Mouse (Mus musculus): ENCODE results near the gene Cntnap2. TPM values are rescaled to one million over a fixed set of nuclear protein-coding genes. Genes with fewer than 3 reads are reported as not detected.

Gene Cntnap2
- polyA plus RNA-seq, 1 experiment from 2014 or later: 1.1 TPM

DNA sequence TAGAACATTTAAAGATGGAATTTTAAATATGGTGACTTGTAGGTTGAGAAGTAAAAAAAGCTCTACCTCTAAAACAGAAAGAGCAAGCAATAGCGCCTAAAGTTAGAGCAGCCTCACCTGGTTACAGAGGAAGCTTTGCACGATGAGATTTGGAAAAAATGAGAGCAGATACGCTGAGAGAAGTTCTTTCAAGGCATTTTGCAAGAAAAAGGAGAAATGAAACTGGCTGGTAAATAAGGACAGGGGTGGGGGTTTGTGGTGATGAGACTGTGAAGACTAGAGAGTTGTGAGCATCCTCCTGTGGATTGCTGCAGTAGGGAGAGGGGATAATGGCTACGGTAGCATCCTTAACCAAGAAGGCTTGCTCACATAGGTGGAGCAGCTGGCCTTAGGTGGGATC is 1953.8 kb downstream of the Cntnap2 start:
- ATAC-seq (ENCODE audit: low read depth): no peak
- H3K36me3 ChIP-seq (ENCODE audit: control insufficient read depth, insufficient read depth, low read length): no peaks in the 10 kb centered on the region

DNA sequence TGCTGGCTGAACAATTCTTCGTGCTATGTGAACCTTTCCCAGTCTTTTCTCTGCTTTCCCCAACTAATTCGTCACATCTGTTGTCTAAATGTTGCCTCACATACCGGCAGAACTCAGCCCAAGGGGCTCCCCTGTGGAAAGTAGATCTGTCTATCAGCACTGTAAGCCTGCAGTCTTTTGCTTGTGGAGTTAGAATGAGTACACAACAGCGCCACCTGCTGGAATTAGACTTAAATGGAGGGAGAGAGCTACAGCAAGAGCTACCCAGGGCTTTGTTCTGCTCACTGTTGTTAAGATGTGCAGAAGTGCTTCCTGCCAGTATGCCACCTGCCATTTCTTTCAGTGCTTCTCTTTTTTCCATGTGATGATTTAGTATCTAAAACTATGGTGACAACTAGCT is 1954.4 kb downstream of the Cntnap2 start:
- Histone ChIP-seq H3K27ac (ENCODE audit: low read length) (no peak overlapping the region), H3K9me3 (ENCODE audit: control insufficient read depth, low read length) (no peaks in the 10 kb centered on the region), H3K27me3 (ENCODE audit: control insufficient read depth, insufficient read depth, low read depth, low read length) (no peaks in the 10 kb centered on the region), H3K4me3 (ENCODE audit: low read length) (no peak overlapping the region), H3K9ac (ENCODE audit: low read length) (no peak overlapping the region), H3K4me2 (ENCODE audit: low read depth, low read length) (no peak overlapping the region), H3K36me3 (ENCODE audit: control insufficient read depth, insufficient read depth, low read length) (no peaks in the 10 kb centered on the region), H3K4me1 (replicated peaks; ENCODE audit: control insufficient read depth, insufficient read depth, low read length) (no peaks in the 10 kb centered on the region)
- WGBS: 5% methylated on average over 4 of the region's 4 CpGs
- ATAC-seq (ENCODE audit: low read depth): no peak; the same call in 1 of the 2 replicates

More for the DNA sequence above, 1953.8 kb downstream of the Cntnap2 start:
- H3K4me2 ChIP-seq (ENCODE audit: low read depth, low read length): no peak overlapping the region
- no peaks in the 10 kb centered on the region for H3K4me1 ChIP-seq (replicated peaks; ENCODE audit: control insufficient read depth, insufficient read depth, low read length)
- WGBS: 82% methylated on average over 4 of the region's 4 CpGs
- no peaks in the 10 kb centered on the region for H3K9me3 ChIP-seq (ENCODE audit: control insufficient read depth, low read length)
- no peak overlapping the region for H3K27ac ChIP-seq (ENCODE audit: low read length)
- no peaks in the 10 kb centered on the region for H3K27me3 ChIP-seq (ENCODE audit: control insufficient read depth, insufficient read depth, low read depth, low read length)
- no peak overlapping the region for H3K4me3 ChIP-seq (ENCODE audit: low read length)
- no peak overlapping the region for H3K9ac ChIP-seq (ENCODE audit: low read length)

DNA sequence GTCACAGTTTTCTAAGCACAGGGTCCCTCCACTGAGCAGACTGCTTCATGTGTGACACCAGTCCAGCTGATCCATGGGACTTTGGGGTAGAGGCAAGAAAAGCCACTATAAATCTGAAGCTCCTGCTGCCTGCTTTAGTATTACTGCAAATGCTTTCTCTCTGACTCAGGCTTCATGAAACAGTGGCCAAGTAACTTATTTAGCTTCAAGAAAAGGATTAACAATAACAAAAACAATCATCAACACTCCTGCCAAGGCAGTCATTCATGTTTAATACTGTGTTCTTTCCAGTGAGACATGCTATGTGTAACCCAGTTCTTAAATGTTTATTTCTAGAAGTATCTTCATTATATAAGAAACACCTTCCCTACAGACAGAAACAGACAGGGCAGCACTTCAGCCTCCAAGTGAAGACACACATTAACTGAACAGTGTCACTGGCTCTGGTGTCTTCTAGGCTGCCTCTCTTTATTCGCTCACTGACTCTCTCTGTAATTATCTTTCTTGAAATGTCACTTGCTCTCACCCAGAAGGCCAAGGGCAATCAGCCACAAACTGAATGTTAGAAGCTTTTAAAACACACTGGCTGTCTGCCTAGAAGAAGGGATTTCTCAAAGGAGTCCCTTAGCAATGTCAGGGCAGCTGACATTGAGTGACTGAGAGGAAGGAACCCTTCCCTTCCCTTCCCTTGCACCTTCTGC is 1955.9 kb downstream of the Cntnap2 start:
- H3K4me1 ChIP-seq (replicated peaks; ENCODE audit: control insufficient read depth, insufficient read depth, low read length): no peaks in the 10 kb centered on the region
- H3K27me3 ChIP-seq (ENCODE audit: control insufficient read depth, insufficient read depth, low read depth, low read length): no peaks in the 10 kb centered on the region
- H3K4me3 ChIP-seq (ENCODE audit: low read length): no peak overlapping the region
- H3K4me2 ChIP-seq (ENCODE audit: low read depth, low read length): no peak overlapping the region
- H3K9ac ChIP-seq (ENCODE audit: low read length): no peak overlapping the region
- ATAC-seq (ENCODE audit: low read depth): no peak
- no peaks in the 10 kb centered on the region for H3K36me3 ChIP-seq (ENCODE audit: control insufficient read depth, insufficient read depth, low read length)
- no peaks in the 10 kb centered on the region for H3K9me3 ChIP-seq (ENCODE audit: control insufficient read depth, low read length)
- WGBS: 66% methylated on average over 1 of the region's 1 CpGs
- H3K27ac ChIP-seq (ENCODE audit: low read length): no peak overlapping the region

DNA sequence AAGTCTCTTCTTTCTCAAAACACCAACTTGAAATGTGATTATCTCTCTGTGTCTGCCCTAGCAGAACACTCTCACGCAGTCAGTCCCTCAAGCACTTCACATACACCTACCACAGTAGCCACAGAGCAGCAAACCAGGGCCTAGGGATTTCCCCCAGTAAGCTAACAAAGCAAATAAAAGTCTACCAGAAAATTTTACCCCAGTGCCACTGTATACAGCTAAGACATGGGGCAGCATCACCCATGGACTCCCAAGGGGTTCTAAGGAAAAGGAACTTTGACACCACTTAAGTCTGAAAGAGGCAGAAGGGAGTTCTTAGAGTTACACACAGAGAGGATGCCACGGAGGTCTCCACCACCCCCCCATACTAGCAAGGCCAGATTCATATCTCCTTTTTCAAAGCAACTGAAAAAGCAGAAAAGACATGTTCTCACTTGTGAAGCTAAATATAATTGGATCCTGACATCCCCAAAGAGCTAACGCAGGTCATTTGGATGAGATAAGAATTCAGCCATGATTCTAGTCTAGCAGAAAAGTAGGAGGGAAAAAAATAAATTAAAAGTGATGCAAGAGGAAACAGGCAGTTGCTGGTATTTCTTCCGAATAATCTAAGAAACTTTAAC is 1967.0 kb downstream of the Cntnap2 start:
- ATAC-seq (ENCODE audit: low read depth): no peak
- Histone ChIP-seq H3K4me3 (ENCODE audit: low read length) (no peak overlapping the region), H3K9ac (ENCODE audit: low read length) (no peak overlapping the region), H3K4me1 (replicated peaks; ENCODE audit: control insufficient read depth, insufficient read depth, low read length) (no peaks in the 10 kb centered on the region), H3K27ac (ENCODE audit: low read length) (no peak overlapping the region), H3K9me3 (ENCODE audit: control insufficient read depth, low read length) (no peaks in the 10 kb centered on the region), H3K36me3 (ENCODE audit: control insufficient read depth, insufficient read depth, low read length) (no peaks in the 10 kb centered on the region), H3K27me3 (ENCODE audit: control insufficient read depth, insufficient read depth, low read depth, low read length) (no peaks in the 10 kb centered on the region), H3K4me2 (ENCODE audit: low read depth, low read length) (no peak overlapping the region)
- WGBS: 59% methylated on average over 4 of the region's 4 CpGs

DNA sequence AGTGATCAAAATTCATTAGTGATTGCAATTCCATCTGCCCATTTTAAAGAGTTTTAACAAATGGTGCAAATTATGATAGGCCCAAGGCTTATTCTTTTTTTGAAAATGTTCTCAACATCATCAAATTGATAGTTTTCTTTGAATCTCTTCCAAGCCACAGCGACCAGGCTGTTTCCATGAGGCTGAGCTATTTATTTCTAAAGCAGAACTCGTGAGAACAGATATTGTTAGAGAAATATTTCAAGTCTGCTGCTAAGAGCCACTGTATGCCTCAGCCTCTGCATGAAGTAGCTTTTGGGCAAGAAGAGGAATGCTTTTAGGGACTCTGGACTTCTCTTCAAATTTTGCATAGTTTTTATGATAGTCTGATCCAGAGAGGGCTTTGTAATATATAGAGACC is 1972.2 kb downstream of the Cntnap2 start:
- Histone ChIP-seq H3K4me3 (ENCODE audit: low read length) (no peak overlapping the region), H3K4me1 (replicated peaks; ENCODE audit: control insufficient read depth, insufficient read depth, low read length) (no peaks in the 10 kb centered on the region), H3K27ac (ENCODE audit: low read length) (no peak overlapping the region), H3K36me3 (ENCODE audit: control insufficient read depth, insufficient read depth, low read length) (no peaks in the 10 kb centered on the region), H3K27me3 (ENCODE audit: control insufficient read depth, insufficient read depth, low read depth, low read length) (no peaks in the 10 kb centered on the region), H3K9ac (ENCODE audit: low read length) (no peak overlapping the region), H3K4me2 (ENCODE audit: low read depth, low read length) (no peak overlapping the region), H3K9me3 (ENCODE audit: control insufficient read depth, low read length) (no peaks in the 10 kb centered on the region)
- no peak for ATAC-seq (ENCODE audit: low read depth)
- WGBS: 56% methylated on average over 2 of the region's 2 CpGs

DNA sequence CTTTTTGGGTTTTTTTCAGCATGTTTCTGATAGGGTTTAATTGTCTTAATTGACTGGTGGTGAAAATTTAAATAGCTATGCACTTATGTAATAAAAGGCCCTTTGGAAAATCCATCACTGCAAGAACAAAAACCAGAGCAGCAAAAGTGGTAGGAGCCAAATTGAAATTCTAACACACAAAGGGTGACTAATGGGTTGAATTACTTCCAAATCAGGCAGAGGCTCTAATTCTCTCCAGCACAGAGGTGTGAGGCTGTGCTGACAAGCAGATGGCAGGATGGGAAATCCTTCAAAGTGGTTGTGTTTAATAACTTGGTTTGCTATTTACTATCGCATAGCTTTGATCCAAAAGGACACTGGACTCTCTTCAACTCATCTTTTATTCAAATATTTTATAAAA is 1983.4 kb downstream of the Cntnap2 start:
- no peak for ATAC-seq (ENCODE audit: low read depth)
- H3K4me1 ChIP-seq (replicated peaks; ENCODE audit: control insufficient read depth, insufficient read depth, low read length): no peaks in the 10 kb centered on the region
- no peak overlapping the region for H3K9ac ChIP-seq (ENCODE audit: low read length)
- H3K27me3 ChIP-seq (ENCODE audit: control insufficient read depth, insufficient read depth, low read depth, low read length): no peaks in the 10 kb centered on the region
- no peak overlapping the region for H3K4me2 ChIP-seq (ENCODE audit: low read depth, low read length)
- no peak overlapping the region for H3K27ac ChIP-seq (ENCODE audit: low read length)
- WGBS: 80% methylated on average over 1 of the region's 1 CpGs
- H3K4me3 ChIP-seq (ENCODE audit: low read length): no peak overlapping the region
- no peaks in the 10 kb centered on the region for H3K9me3 ChIP-seq (ENCODE audit: control insufficient read depth, low read length)
- H3K36me3 ChIP-seq (ENCODE audit: control insufficient read depth, insufficient read depth, low read length): no peaks in the 10 kb centered on the region

DNA sequence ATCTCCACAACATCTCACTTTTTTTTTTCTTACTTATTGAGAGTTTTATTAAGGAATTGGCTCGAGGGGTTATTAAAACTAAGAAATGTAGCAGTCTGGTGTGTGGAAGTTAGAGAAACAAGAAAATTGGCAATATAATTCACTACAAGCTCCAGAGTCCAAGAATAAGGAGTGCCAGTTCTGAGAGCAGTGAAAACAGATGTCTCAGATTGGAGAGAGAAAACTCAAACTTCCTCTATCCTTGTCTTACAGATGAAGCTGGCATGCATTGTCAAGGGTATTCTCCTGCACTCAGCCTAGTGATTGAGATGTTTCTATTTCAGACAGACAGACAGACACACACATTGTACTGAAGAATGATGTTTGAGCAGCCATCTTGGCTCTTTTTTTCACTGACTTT is 1984.4 kb downstream of the Cntnap2 start:
- no peak overlapping the region for H3K4me3 ChIP-seq (ENCODE audit: low read length)
- ATAC-seq (ENCODE audit: low read depth): no peak
- 77% methylated on average over 1 of the region's 1 CpGs for WGBS

DNA sequence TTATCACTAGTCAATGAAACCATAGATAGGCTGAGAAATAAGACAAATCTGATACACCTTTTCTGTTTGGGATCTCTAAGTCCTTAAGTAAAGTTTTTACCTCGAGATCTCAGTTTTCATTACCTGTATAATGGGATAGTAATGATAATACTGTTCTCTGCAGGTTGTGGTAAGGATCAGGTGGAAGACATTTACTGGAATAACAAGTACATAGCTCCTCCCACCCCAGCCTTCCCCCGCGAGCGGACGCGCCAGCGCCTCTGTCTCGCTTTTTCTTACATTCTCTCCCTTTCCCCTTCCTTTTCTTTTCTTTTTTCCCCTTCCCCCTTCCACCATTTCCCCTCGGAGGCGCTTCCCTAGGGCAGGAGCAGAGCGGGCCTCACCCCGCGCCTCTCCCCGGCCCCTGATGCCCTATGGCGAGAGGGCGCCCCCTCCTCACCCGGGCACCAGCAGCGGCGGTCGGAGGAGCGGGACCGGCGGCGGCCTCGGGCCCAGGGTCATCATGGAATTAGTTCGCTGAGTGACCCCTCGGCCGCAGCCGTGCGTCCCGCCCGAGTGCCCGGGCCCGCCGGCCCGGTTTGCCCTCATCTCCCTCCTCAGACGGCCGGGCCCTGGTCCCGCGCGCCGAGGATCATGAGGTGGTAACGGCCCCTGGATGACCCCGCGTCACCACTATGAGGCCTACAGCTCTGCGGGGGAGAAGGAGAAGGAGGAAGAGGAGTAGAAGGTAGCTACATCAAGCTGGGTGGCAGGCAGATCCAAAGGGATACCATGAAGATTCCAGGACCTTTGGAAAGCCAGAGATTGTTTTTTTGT is 1985.4 kb downstream of the Cntnap2 start:
- Histone ChIP-seq H3K4me3 (ENCODE audit: low read length) (peak overlapping the region; percentile 43), H3K4me2 (ENCODE audit: low read depth, low read length) (peak overlapping the region; percentile 69), H3K4me1 (replicated peaks; ENCODE audit: control insufficient read depth, insufficient read depth, low read length) (no peaks in the 10 kb centered on the region), H3K36me3 (ENCODE audit: control insufficient read depth, insufficient read depth, low read length) (no peaks in the 10 kb centered on the region), H3K27ac (ENCODE audit: low read length) (no peak overlapping the region), H3K27me3 (ENCODE audit: control insufficient read depth, insufficient read depth, low read depth, low read length) (no peaks in the 10 kb centered on the region), H3K9ac (ENCODE audit: low read length) (no peak overlapping the region), H3K9me3 (ENCODE audit: control insufficient read depth, low read length) (no peaks in the 10 kb centered on the region)
- no peak for ATAC-seq (ENCODE audit: low read depth)
- WGBS: 4% methylated on average over 46 of the region's 46 CpGs

More for the DNA sequence above, 1984.4 kb downstream of the Cntnap2 start:
- Histone ChIP-seq H3K27me3 (ENCODE audit: control insufficient read depth, insufficient read depth, low read depth, low read length) (no peaks in the 10 kb centered on the region), H3K9ac (ENCODE audit: low read length) (no peak overlapping the region), H3K9me3 (ENCODE audit: control insufficient read depth, low read length) (no peaks in the 10 kb centered on the region), H3K36me3 (ENCODE audit: control insufficient read depth, insufficient read depth, low read length) (no peaks in the 10 kb centered on the region), H3K27ac (ENCODE audit: low read length) (no peak overlapping the region), H3K4me1 (replicated peaks; ENCODE audit: control insufficient read depth, insufficient read depth, low read length) (no peaks in the 10 kb centered on the region), H3K4me2 (ENCODE audit: low read depth, low read length) (no peak overlapping the region)

DNA sequence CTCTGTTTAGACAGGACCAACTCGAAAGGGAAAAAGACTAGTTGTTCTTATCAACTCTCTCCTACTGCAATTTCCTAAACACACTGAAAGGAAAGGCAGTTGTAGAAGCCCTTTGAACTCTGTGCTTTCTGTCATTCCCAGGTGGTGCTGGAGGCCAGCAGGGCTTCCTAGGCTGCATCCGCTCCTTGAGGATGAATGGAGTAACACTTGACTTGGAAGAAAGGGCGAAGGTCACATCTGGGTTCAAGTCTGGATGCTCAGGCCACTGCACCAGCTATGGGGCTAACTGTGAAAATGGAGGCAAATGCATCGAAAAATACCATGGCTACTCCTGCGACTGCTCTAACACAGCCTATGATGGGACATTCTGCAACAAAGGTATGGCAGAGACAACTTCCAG is 1989.9 kb downstream of the Cntnap2 start:
- Histone ChIP-seq H3K4me1 (replicated peaks; ENCODE audit: control insufficient read depth, insufficient read depth, low read length) (no peaks in the 10 kb centered on the region), H3K27ac (ENCODE audit: low read length) (no peak overlapping the region), H3K4me3 (ENCODE audit: low read length) (no peak overlapping the region), H3K4me2 (ENCODE audit: low read depth, low read length) (no peak overlapping the region), H3K9ac (ENCODE audit: low read length) (no peak overlapping the region), H3K36me3 (ENCODE audit: control insufficient read depth, insufficient read depth, low read length) (no peaks in the 10 kb centered on the region), H3K9me3 (ENCODE audit: control insufficient read depth, low read length) (no peaks in the 10 kb centered on the region), H3K27me3 (ENCODE audit: control insufficient read depth, insufficient read depth, low read depth, low read length) (no peaks in the 10 kb centered on the region)
- WGBS: 62% methylated on average over 5 of the region's 5 CpGs
- no peak for ATAC-seq (ENCODE audit: low read depth)
